In genomic region chr5:107094233-107094632, GRCm38 (mm10) we compare ENCODE assay signal across 29 mouse cellular contexts.
A peak's percentile ranks its signal among the peaks of the same experiment; 100 is the strongest.
DNase-seq lines count a peak whose midpoint lies in the region; ATAC-seq and TF ChIP-seq lines count a peak whose summit lies in the region.
"Had no signal": no experiment of that assay in that cellular context is flagged by ENCODE, and none has a peak within 500 bp of the region (broad histone marks: within the 10 kb centered on the region; RNA-seq: fewer than 3 reads in every experiment).

No protein-coding gene starts in this region.

- no peak for ATAC-seq in hindbrain, embryonic 11.5 days (ENCODE audit: low FRiP score)
- no peak for ATAC-seq in kidney, embryonic 16.5 days (ENCODE audit: low FRiP score, low TSS enrichment)
- ATAC-seq in cerebellum, adult (ENCODE audit: insufficient number of reproducible peaks, low FRiP score, low TSS enrichment) = no peak
- ATAC-seq: forebrain, embryonic 14.5 days had no signal

- H3K9me3 ChIP-seq in hindbrain, embryonic 10.5 days = no peaks in the 10 kb centered on the region
- H3K9me3 ChIP-seq in hindbrain, embryonic 11.5 days (ENCODE audit: control insufficient read depth, low read length) = no peaks in the 10 kb centered on the region
- no peaks in the 10 kb centered on the region for H3K9me3 ChIP-seq in limb, embryonic 10.5 days (replicated peaks)
- no peaks in the 10 kb centered on the region for H3K9me3 ChIP-seq in kidney, embryonic 16.5 days (ENCODE audit: low read length)
- H3K9me3 ChIP-seq: G1E; hindbrain, embryonic 13.5 days; limb, embryonic 15.5 days; liver, embryonic 13.5 days; lung, embryonic 15.5 days; neural tube, embryonic 13.5 days had no signal

- peaks cover 23% of the 10 kb centered on the region for H3K4me1 ChIP-seq in hindbrain, embryonic 10.5 days (replicated peaks)
- H3K4me1 ChIP-seq in hindbrain, embryonic 11.5 days (replicated peaks; ENCODE audit: control insufficient read depth, insufficient read depth, low read length) = no peaks in the 10 kb centered on the region
- H3K4me1 ChIP-seq in testis, adult 2 months (ENCODE audit: control insufficient read depth, insufficient read depth, low read length) = peaks cover 3% of the 10 kb centered on the region
- H3K4me1 ChIP-seq in limb, embryonic 10.5 days = peaks cover 33% of the 10 kb centered on the region
- no peaks in the 10 kb centered on the region for H3K4me1 ChIP-seq in kidney, embryonic 16.5 days (ENCODE audit: insufficient read depth, low read length)
- H3K4me1 ChIP-seq: hindbrain, embryonic 13.5 days had no signal

- WGBS in hindbrain, embryonic 10.5 days = 40% methylated on average over 5 of the region's 5 CpGs
- 34% methylated on average over 5 of the region's 5 CpGs for WGBS in hindbrain, embryonic 11.5 days
- WGBS in limb, embryonic 10.5 days = 28% methylated on average over 5 of the region's 5 CpGs
- 37% methylated on average over 5 of the region's 5 CpGs for WGBS in kidney, embryonic 16.5 days

- H3K36me3 ChIP-seq in hindbrain, embryonic 10.5 days = no peaks in the 10 kb centered on the region
- H3K36me3 ChIP-seq in hindbrain, embryonic 11.5 days (ENCODE audit: control insufficient read depth, insufficient read depth, low read length) = no peaks in the 10 kb centered on the region
- H3K36me3 ChIP-seq in testis, adult 2 months (ENCODE audit: control insufficient read depth, insufficient read depth, low read length) = no peaks in the 10 kb centered on the region
- no peaks in the 10 kb centered on the region for H3K36me3 ChIP-seq in limb, embryonic 10.5 days
- no peaks in the 10 kb centered on the region for H3K36me3 ChIP-seq in kidney, embryonic 16.5 days (ENCODE audit: insufficient read depth, low read length)
- H3K36me3 ChIP-seq: G1E; hindbrain, embryonic 13.5 days; limb, embryonic 15.5 days; liver, embryonic 13.5 days; lung, embryonic 15.5 days; neural tube, embryonic 13.5 days had no signal

- no peak overlapping the region for H3K9ac ChIP-seq in hindbrain, embryonic 11.5 days (ENCODE audit: low read depth, low read length)
- H3K9ac ChIP-seq in kidney, embryonic 16.5 days (replicated peaks; ENCODE audit: low read length) = no peak overlapping the region
- H3K9ac ChIP-seq: hindbrain, embryonic 13.5 days; limb, embryonic 15.5 days; liver, embryonic 13.5 days; lung, embryonic 15.5 days; neural tube, embryonic 13.5 days had no signal

- 0 out of 2 replicates have a peak overlapping the region, but pooled peaks have one; percentile 40 for H3K27ac ChIP-seq in hindbrain, embryonic 10.5 days
- H3K27ac ChIP-seq in hindbrain, embryonic 11.5 days (ENCODE audit: low read depth, low read length) = no peak overlapping the region
- H3K27ac ChIP-seq in testis, adult 2 months (ENCODE audit: control insufficient read depth, insufficient read depth, low read depth, low read length) = no peak overlapping the region
- peak overlapping the region; percentile 61; the same call in 1 of the 2 replicates for H3K27ac ChIP-seq in limb, embryonic 10.5 days
- no peak overlapping the region for H3K27ac ChIP-seq in kidney, embryonic 16.5 days (ENCODE audit: low read length)
- H3K27ac ChIP-seq: gastrocnemius, adult 2 months; heart, adult 2 months; hindbrain, embryonic 13.5 days; kidney, postnatal 0 days; limb, embryonic 15.5 days; liver, embryonic 13.5 days; neural tube, embryonic 13.5 days had no signal

- no peak overlapping the region for H3K4me3 ChIP-seq in hindbrain, embryonic 10.5 days
- H3K4me3 ChIP-seq in hindbrain, embryonic 11.5 days (ENCODE audit: low read depth, low read length) = no peak overlapping the region
- peak overlapping the region; percentile 57 for H3K4me3 ChIP-seq in testis, adult 2 months (ENCODE audit: control insufficient read depth, low read depth, low read length)
- no peak overlapping the region for H3K4me3 ChIP-seq in limb, embryonic 10.5 days
- no peak overlapping the region for H3K4me3 ChIP-seq in kidney, embryonic 16.5 days (ENCODE audit: low read length)
- H3K4me3 ChIP-seq: gastrocnemius, adult 2 months; heart, adult 2 months; hindbrain, embryonic 13.5 days; limb, embryonic 15.5 days; liver, embryonic 13.5 days; lung, embryonic 15.5 days; neural tube, embryonic 13.5 days had no signal

- no peak for TF ChIP-seq CTCF in testis, adult 2 months (IDR thresholded peaks at IDR 0.05; ENCODE audit: control insufficient read depth, insufficient read depth, insufficient replicate concordance, low read depth, low read length)

- no peaks in the 10 kb centered on the region for H3K27me3 ChIP-seq in hindbrain, embryonic 10.5 days (ENCODE audit: insufficient read depth, poor library complexity, severe bottlenecking)
- no peaks in the 10 kb centered on the region for H3K27me3 ChIP-seq in hindbrain, embryonic 11.5 days (ENCODE audit: control insufficient read depth, insufficient read depth, low read length)
- H3K27me3 ChIP-seq in testis, adult 2 months (ENCODE audit: control insufficient read depth, insufficient read depth, low read length) = no peaks in the 10 kb centered on the region
- no peaks in the 10 kb centered on the region; the same call in 1 of the 2 replicates for H3K27me3 ChIP-seq in limb, embryonic 10.5 days (ENCODE audit: low read depth, poor library complexity, severe bottlenecking)
- no peaks in the 10 kb centered on the region for H3K27me3 ChIP-seq in kidney, embryonic 16.5 days (ENCODE audit: insufficient read depth, low read length)
- H3K27me3 ChIP-seq: hindbrain, embryonic 13.5 days; liver, embryonic 13.5 days; lung, embryonic 15.5 days; neural tube, embryonic 13.5 days had no signal

- DNase-seq in hindbrain, embryonic 10.5 days (ENCODE audit: low spot score) = no peak
- DNase-seq in hindbrain, embryonic 11.5 days (ENCODE audit: low spot score) = no peak
- DNase-seq in testis, postnatal 14 days (ENCODE audit: low spot score) = no peak
- DNase-seq in ZHBTc4 (ENCODE audit: low read depth, low spot score) = peak; percentile 69
- DNase-seq in limb, embryonic 10.5 days (ENCODE audit: low spot score) = no peak
- DNase-seq: adrenal gland, postnatal 36 days; B cell, adult 2 months; cerebellum, adult 2 months; cerebellum, postnatal 14 days; gastrocnemius, adult 2 months; gastrocnemius, postnatal 36 days; heart, adult 2 months; heart, postnatal 14 days; kidney, adult 2 months; kidney, postnatal 4 days; left cerebral cortex, postnatal 4 days; liver, embryonic 13.5 days; lung, postnatal 36 days had no signal

- no peak overlapping the region for H3K4me2 ChIP-seq in hindbrain, embryonic 11.5 days (replicated peaks; ENCODE audit: low read depth, low read length)
- no peak overlapping the region for H3K4me2 ChIP-seq in kidney, embryonic 16.5 days (replicated peaks; ENCODE audit: low read depth, low read length)
- H3K4me2 ChIP-seq: hindbrain, embryonic 13.5 days; limb, embryonic 15.5 days; liver, embryonic 13.5 days; lung, embryonic 15.5 days; midbrain, embryonic 11.5 days; neural tube, embryonic 13.5 days had no signal

- peak; percentile 38; the same call in 1 of the 2 replicates for TF ChIP-seq POLR2A in testis, adult 2 months (IDR thresholded peaks at IDR 0.05; ENCODE audit: control insufficient read depth, low read depth, low read length)

Comparison
In these comparisons a context has a peak if more than half of its experiments do, and no peak if none do; other contexts are left out.
1. H3K27ac ChIP-seq: peak in hindbrain, embryonic 10.5 days (single experiment) and limb, embryonic 10.5 days (single experiment); none in hindbrain, embryonic 11.5 days (single experiment), testis, adult 2 months (single experiment) and kidney, embryonic 16.5 days (single experiment).